Mouse (Mus musculus): Measurements from ENCODE around the gene Serac1. TPM values are rescaled to one million over a fixed set of nuclear protein-coding genes. Genes with fewer than 3 reads are reported as not detected.
A peak's percentile ranks its signal among the peaks of the same experiment; 100 is the strongest.

The Serac1 gene
- 10.6 and 12.9 TPM in 2 replicates for polyA plus RNA-seq (2014; fragmentation: Nextera tagmentation; extraction: Ambion mirVana)

DNA sequence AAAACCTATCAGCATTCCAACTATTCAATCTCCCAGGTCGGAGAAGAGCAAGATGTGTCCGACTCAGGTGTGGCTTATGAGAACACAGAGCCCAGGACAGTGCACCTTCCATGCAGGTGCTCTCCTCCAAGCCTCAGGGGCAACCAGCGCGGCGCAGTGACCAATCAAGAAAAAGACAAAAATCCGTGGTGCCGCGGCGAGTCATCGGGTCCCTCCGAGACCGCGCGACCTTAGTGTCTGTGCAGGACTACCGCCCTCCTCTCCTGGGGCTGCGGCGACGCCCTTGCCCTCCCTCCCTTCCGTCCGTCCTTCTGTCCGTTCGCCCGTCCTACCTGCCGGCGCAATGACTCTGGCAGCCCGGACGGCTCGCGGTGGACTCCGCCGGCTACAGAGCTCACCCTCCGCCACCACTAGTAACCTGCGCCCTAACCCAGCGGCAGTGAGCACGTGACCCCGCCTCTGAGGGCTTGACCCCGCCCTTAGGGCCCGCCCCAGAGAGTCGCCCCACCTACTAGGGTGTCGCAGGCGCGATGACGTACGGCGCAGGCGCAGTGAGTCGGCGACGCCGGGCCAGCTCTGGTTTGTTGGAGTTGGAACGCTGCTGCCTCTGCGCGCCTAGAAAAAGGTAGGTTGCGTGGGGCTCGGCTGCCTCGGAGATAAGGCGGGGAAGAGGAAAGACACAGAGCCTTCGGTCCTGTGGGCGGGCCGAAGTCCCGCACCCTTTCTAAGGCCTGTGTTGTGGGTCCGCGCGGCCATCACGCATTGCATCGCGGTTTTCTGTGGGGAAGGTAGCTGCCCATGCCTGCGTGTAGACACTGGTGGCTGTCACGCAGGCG is at the start of gene Serac1, which contains the start of gene Gtf2h5:
Gene Serac1, minus strand, starts transcription at position 455 of the 836 bp plus-strand sequence.
Gene Gtf2h5, plus strand, starts transcription at position 500 of the 836 bp plus-strand sequence.
- H3K36me3 ChIP-seq (ENCODE audit: control insufficient read depth, insufficient read depth, low read length) = peaks cover 20% of the 10 kb centered on the region
- peak; percentile 96 for ATAC-seq (ENCODE audit: low FRiP score, low TSS enrichment)

GRCm38 (mm10) chr17:6128039-6128438 is 48.5 kb upstream of the Serac1 start:
- no peak for ATAC-seq (ENCODE audit: low FRiP score, low TSS enrichment)
- no peak overlapping the region for H3K4me3 ChIP-seq (replicated peaks; ENCODE audit: low read depth, low read length)
- no peaks in the 10 kb centered on the region for H3K9me3 ChIP-seq (ENCODE audit: control insufficient read depth, low read length)
- H3K9ac ChIP-seq (replicated peaks; ENCODE audit: low read length) = no peak overlapping the region
- WGBS = 72% methylated on average over 3 of the region's 3 CpGs
- H3K27me3 ChIP-seq (ENCODE audit: control insufficient read depth, insufficient read depth, low read length) = no peaks in the 10 kb centered on the region
- no peaks in the 10 kb centered on the region for H3K4me1 ChIP-seq (ENCODE audit: control insufficient read depth, insufficient read depth, low read length)
- peaks cover 26% of the 10 kb centered on the region for H3K36me3 ChIP-seq (ENCODE audit: control insufficient read depth, insufficient read depth, low read length)
- H3K4me2 ChIP-seq (ENCODE audit: low read length) = no peak overlapping the region
- no peak overlapping the region for H3K27ac ChIP-seq (replicated peaks; ENCODE audit: low read depth, low read length)
- no peak for DNase-seq

More for the DNA sequence above, at the start of gene Serac1, which contains the start of gene Gtf2h5:
- Histone ChIP-seq H3K4me1 (ENCODE audit: control insufficient read depth, insufficient read depth, low read length) (peaks cover 22% of the 10 kb centered on the region), H3K4me3 (replicated peaks; ENCODE audit: low read depth, low read length) (peak within 1 kb of the TSS; percentile 85), H3K9me3 (ENCODE audit: control insufficient read depth, low read length) (no peaks in the 10 kb centered on the region), H3K9ac (replicated peaks; ENCODE audit: low read length) (peak within 1 kb of the TSS; percentile 85), H3K4me2 (ENCODE audit: low read length) (peak within 1 kb of the TSS; percentile 77), H3K27me3 (ENCODE audit: control insufficient read depth, insufficient read depth, low read length) (no peaks in the 10 kb centered on the region), H3K27ac (replicated peaks; ENCODE audit: low read depth, low read length) (peak within 1 kb of the TSS; percentile 84)
- WGBS = under 1% methylated on average over 70 of the region's 70 CpGs
- DNase-seq = peak; percentile 99

DNA sequence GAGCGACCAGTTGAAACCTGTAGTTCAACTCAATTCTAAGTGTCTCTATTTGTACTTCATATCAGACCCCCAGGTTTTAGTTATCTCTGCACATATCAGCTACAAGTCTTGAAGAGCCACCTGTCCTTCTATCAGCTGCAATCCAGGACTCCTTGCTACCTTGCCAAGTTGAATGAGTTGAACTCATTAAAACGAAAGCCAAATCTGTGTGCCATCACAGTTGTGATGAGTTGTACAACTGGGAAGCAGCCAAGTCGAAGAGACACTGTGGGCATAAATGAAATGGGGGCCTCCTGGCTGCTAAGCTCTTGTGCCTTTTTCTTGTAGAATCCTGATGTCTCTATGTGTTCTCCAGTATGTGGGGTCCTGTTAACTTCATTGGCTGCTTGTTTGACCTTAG is 45.9 kb upstream of the Serac1 start:
- ATAC-seq (ENCODE audit: low FRiP score, low TSS enrichment) (no peak), DNase-seq (no peak)
- Histone ChIP-seq H3K27me3 (ENCODE audit: control insufficient read depth, insufficient read depth, low read length) (no peaks in the 10 kb centered on the region), H3K9ac (replicated peaks; ENCODE audit: low read length) (no peak overlapping the region), H3K36me3 (ENCODE audit: control insufficient read depth, insufficient read depth, low read length) (peaks cover 32% of the 10 kb centered on the region), H3K27ac (replicated peaks; ENCODE audit: low read depth, low read length) (no peak overlapping the region), H3K9me3 (ENCODE audit: control insufficient read depth, low read length) (no peaks in the 10 kb centered on the region), H3K4me2 (ENCODE audit: low read length) (no peak overlapping the region), H3K4me3 (replicated peaks; ENCODE audit: low read depth, low read length) (no peak overlapping the region), H3K4me1 (ENCODE audit: control insufficient read depth, insufficient read depth, low read length) (no peaks in the 10 kb centered on the region)
- 96% methylated on average over 3 of the region's 3 CpGs for WGBS

DNA sequence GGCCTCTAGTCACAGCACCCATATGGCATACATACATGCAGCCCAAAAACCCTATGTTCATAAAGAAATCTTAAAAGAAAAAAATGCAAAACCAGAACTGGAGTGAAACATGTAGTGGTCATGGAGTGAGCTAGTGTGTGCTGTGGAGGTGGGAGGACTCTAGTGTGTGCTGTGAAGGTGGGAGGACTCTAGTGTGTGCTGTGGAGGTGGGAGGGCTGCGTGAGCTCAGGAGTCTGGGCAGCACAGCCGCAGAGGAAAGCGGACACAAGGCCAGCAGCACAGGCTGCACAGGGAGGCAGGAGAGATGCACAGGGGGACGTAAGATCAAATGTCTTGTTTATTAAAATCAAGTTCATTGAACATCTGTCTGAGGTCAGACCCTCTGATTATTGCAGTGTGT is 44.2 kb upstream of the Serac1 start:
- DNase-seq = no peak
- H3K9me3 ChIP-seq (ENCODE audit: control insufficient read depth, low read length) = no peaks in the 10 kb centered on the region
- no peak for ATAC-seq (ENCODE audit: low FRiP score, low TSS enrichment)
- peaks cover 32% of the 10 kb centered on the region for H3K36me3 ChIP-seq (ENCODE audit: control insufficient read depth, insufficient read depth, low read length)
- H3K4me3 ChIP-seq (replicated peaks; ENCODE audit: low read depth, low read length) = no peak overlapping the region
- no peaks in the 10 kb centered on the region for H3K27me3 ChIP-seq (ENCODE audit: control insufficient read depth, insufficient read depth, low read length)
- H3K4me2 ChIP-seq (ENCODE audit: low read length) = no peak overlapping the region
- 94% methylated on average over 4 of the region's 4 CpGs for WGBS
- no peak overlapping the region for H3K9ac ChIP-seq (replicated peaks; ENCODE audit: low read length)
- H3K4me1 ChIP-seq (ENCODE audit: control insufficient read depth, insufficient read depth, low read length) = no peaks in the 10 kb centered on the region
- no peak overlapping the region for H3K27ac ChIP-seq (replicated peaks; ENCODE audit: low read depth, low read length)

DNA sequence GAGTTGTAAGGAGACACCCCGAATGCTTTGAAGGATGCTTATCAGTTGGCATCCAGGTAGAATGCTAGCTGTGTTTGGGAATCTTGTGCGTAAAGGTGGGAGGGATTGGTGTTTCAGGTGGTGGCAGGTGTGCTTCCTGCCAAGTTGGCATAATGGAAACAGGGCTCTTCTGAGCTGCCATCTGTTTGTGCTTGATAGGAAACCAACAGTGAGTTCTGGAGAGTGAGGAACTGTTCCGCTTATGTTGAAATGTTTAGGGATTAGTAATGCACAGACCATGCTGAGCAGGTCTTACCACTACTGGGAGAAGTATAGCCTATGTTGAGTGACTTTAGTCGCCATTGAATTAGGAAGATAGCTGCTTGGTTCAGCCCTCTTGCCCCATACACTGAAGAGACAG is 39.3 kb upstream of the Serac1 start:
- no peak for ATAC-seq (ENCODE audit: low FRiP score, low TSS enrichment)
- peaks cover 4% of the 10 kb centered on the region for H3K4me1 ChIP-seq (ENCODE audit: control insufficient read depth, insufficient read depth, low read length)
- no peak for DNase-seq

DNA sequence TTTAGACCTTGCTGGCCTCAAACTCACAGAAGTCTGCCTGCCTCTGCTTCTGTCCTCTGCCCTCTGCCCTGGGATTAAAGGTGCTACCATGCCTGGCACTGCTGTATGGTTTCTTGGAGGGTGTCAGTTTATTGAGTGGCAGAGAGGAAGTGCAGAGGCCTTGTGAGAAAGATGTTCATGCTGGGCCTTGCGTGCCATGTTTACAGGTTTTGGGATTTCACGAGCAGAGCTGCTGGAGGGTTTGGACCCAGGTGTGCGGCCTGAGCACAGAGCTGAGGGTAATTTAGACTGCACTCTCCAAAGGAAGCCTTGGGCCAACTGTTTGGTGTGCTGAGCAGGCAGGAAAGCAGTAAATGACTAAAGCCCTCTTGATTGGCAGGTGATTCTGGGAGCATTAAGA is 38.4 kb upstream of the Serac1 start:
- Histone ChIP-seq H3K27ac (replicated peaks; ENCODE audit: low read depth, low read length) (no peak overlapping the region), H3K36me3 (ENCODE audit: control insufficient read depth, insufficient read depth, low read length) (peaks cover 15% of the 10 kb centered on the region), H3K4me3 (replicated peaks; ENCODE audit: low read depth, low read length) (no peak overlapping the region), H3K27me3 (ENCODE audit: control insufficient read depth, insufficient read depth, low read length) (no peaks in the 10 kb centered on the region), H3K4me2 (ENCODE audit: low read length) (no peak overlapping the region), H3K9ac (replicated peaks; ENCODE audit: low read length) (no peak overlapping the region), H3K9me3 (ENCODE audit: control insufficient read depth, low read length) (no peaks in the 10 kb centered on the region), H3K4me1 (ENCODE audit: control insufficient read depth, insufficient read depth, low read length) (peaks cover 4% of the 10 kb centered on the region)
- WGBS = 83% methylated on average over 3 of the region's 3 CpGs
- ATAC-seq (ENCODE audit: low FRiP score, low TSS enrichment) = no peak
- DNase-seq = no peak

More for the DNA sequence above, 39.3 kb upstream of the Serac1 start:
- WGBS = 92% methylated on average over 4 of the region's 4 CpGs
- Histone ChIP-seq H3K36me3 (ENCODE audit: control insufficient read depth, insufficient read depth, low read length) (peaks cover 22% of the 10 kb centered on the region), H3K4me3 (replicated peaks; ENCODE audit: low read depth, low read length) (no peak overlapping the region), H3K27ac (replicated peaks; ENCODE audit: low read depth, low read length) (no peak overlapping the region), H3K9me3 (ENCODE audit: control insufficient read depth, low read length) (no peaks in the 10 kb centered on the region), H3K9ac (replicated peaks; ENCODE audit: low read length) (no peak overlapping the region), H3K27me3 (ENCODE audit: control insufficient read depth, insufficient read depth, low read length) (no peaks in the 10 kb centered on the region), H3K4me2 (ENCODE audit: low read length) (no peak overlapping the region)

- H3K4me2 ChIP-seq (ENCODE audit: low read length) = no peak overlapping the region
- peaks cover 9% of the 10 kb centered on the region for H3K36me3 ChIP-seq (ENCODE audit: control insufficient read depth, insufficient read depth, low read length)
- no peak for DNase-seq
- no peak overlapping the region for H3K27ac ChIP-seq (replicated peaks; ENCODE audit: low read depth, low read length)
- WGBS = 81% methylated on average over 4 of the region's 4 CpGs
- no peaks in the 10 kb centered on the region for H3K9me3 ChIP-seq (ENCODE audit: control insufficient read depth, low read length)
- no peak overlapping the region for H3K4me3 ChIP-seq (replicated peaks; ENCODE audit: low read depth, low read length)
- peaks cover 4% of the 10 kb centered on the region for H3K4me1 ChIP-seq (ENCODE audit: control insufficient read depth, insufficient read depth, low read length)
- no peak for ATAC-seq (ENCODE audit: low FRiP score, low TSS enrichment)
- no peak overlapping the region for H3K9ac ChIP-seq (replicated peaks; ENCODE audit: low read length)
- no peaks in the 10 kb centered on the region for H3K27me3 ChIP-seq (ENCODE audit: control insufficient read depth, insufficient read depth, low read length)
These were observed 37.7 kb upstream of the Serac1 start for GRCm38 (mm10) chr17:6117148-6117725.

DNA sequence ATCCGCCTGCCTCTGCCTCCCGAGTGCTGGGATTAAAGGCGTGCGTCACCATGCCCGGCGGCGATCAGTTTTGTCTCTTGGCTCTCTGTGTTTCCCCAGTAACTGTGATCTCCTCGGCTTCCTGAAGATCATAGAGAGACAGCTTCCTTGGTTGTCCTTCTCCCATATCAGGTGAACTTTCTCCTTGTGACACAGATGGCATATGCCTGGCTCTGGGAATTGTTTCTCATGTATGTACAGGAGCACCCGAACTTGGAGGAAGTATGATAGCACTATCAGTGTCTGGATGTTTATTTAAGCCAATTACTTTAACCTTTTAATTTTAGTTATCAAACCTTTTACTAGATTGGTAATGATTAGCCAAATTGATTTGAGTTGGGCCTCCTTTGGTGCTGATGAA is 35.5 kb upstream of the Serac1 start:
- no peaks in the 10 kb centered on the region for H3K27me3 ChIP-seq (ENCODE audit: control insufficient read depth, insufficient read depth, low read length)

More for the DNA sequence above, 35.5 kb upstream of the Serac1 start:
- no peak overlapping the region for H3K4me3 ChIP-seq (replicated peaks; ENCODE audit: low read depth, low read length)
- no peaks in the 10 kb centered on the region for H3K9me3 ChIP-seq (ENCODE audit: control insufficient read depth, low read length)
- peaks cover 9% of the 10 kb centered on the region; the same call in 1 of the 2 replicates for H3K36me3 ChIP-seq (ENCODE audit: control insufficient read depth, insufficient read depth, low read length)
- H3K27ac ChIP-seq (replicated peaks; ENCODE audit: low read depth, low read length) = no peak overlapping the region
- H3K4me1 ChIP-seq (ENCODE audit: control insufficient read depth, insufficient read depth, low read length) = peaks cover 6% of the 10 kb centered on the region
- no peak for ATAC-seq (ENCODE audit: low FRiP score, low TSS enrichment)
- no peak overlapping the region for H3K4me2 ChIP-seq (ENCODE audit: low read length)
- no peak overlapping the region for H3K9ac ChIP-seq (replicated peaks; ENCODE audit: low read length)
- DNase-seq = no peak
- WGBS = 97% methylated on average over 9 of the region's 9 CpGs
